Mouse (Mus musculus): Measurements from ENCODE around the gene Cisd2. TPM values are rescaled to one million over a fixed set of nuclear protein-coding genes. Genes with fewer than 3 reads are reported as not detected.

Gene Cisd2
- 74.1 and 77.0 TPM in 2 replicates for polyA plus RNA-seq (2015; fragmentation: Nextera tagmentation; extraction: Ambion mirVana)

- Histone ChIP-seq H3K4me2 (peak within 1 kb of the TSS; percentile 76), H3K4me1 (replicated peaks) (peaks cover 25% of the 10 kb centered on the region), H3K9ac (peak within 1 kb of the TSS; percentile 89), H3K4me3 (peak within 1 kb of the TSS; percentile 69), H3K27ac (peak within 1 kb of the TSS; percentile 98), H3K36me3 (0 out of 2 replicates have a peak, but pooled peaks cover 5% of the 10 kb centered on the region), H3K27me3 (no peaks in the 10 kb centered on the region), H3K9me3 (no peaks in the 10 kb centered on the region)
- ATAC-seq (ENCODE audit: low FRiP score): peak; percentile 33
- 5% methylated on average over 8 of the region's 8 CpGs for WGBS
These were observed at the start of gene Cisd2 for GRCm38 (mm10) chr3:135423608-135424212. Cisd2 (minus strand) TSS chr3:135423925.

GRCm38 (mm10) chr3:135470823-135471222 lies 47.1 kb upstream of the Cisd2 start:
- Histone ChIP-seq H3K9me3 (no peaks in the 10 kb centered on the region), H3K4me1 (replicated peaks) (no peaks in the 10 kb centered on the region)

GRCm38 (mm10) chr3:135469974-135470373 lies 46.2 kb upstream of the Cisd2 start:
- no peaks in the 10 kb centered on the region for H3K9me3 ChIP-seq
- H3K9ac ChIP-seq: no peak overlapping the region
- WGBS: 52% methylated on average over 4 of the region's 4 CpGs
- no peak overlapping the region for H3K27ac ChIP-seq
- no peak for ATAC-seq (ENCODE audit: low FRiP score)
- no peaks in the 10 kb centered on the region for H3K4me1 ChIP-seq (replicated peaks)
- no peaks in the 10 kb centered on the region for H3K27me3 ChIP-seq
- H3K4me3 ChIP-seq: no peak overlapping the region
- no peaks in the 10 kb centered on the region for H3K36me3 ChIP-seq
- H3K4me2 ChIP-seq: no peak overlapping the region

More at GRCm38 (mm10) chr3:135470823-135471222, 47.1 kb upstream of the Cisd2 start:
- H3K36me3 ChIP-seq: no peaks in the 10 kb centered on the region
- H3K4me2 ChIP-seq: no peak overlapping the region
- no peak for ATAC-seq (ENCODE audit: low FRiP score)
- H3K27me3 ChIP-seq: no peaks in the 10 kb centered on the region
- WGBS: 84% methylated on average over 1 of the region's 1 CpGs
- no peak overlapping the region for H3K9ac ChIP-seq
- no peak overlapping the region for H3K27ac ChIP-seq
- H3K4me3 ChIP-seq: no peak overlapping the region

DNA sequence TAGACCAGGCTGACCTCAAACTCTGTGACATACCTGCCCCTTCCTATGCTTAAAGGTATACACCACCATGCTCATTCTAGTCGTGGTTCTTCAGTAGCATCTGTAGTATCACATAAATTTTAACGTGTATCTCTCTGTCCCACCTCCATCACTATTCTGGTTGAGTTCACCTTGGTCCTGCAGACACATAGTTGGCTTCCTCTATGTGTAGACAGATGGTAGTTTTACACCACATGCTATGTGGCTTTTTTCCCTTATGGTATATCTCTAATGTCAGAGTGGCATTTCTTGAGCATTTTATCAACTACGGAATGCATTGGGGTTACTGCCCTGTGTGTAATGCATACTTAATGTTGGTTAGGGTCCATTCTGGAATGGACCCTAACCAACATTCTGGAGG lies 45.4 kb upstream of the Cisd2 start:
- Histone ChIP-seq H3K4me2 (no peak overlapping the region), H3K27me3 (no peaks in the 10 kb centered on the region), H3K9ac (no peak overlapping the region), H3K4me1 (replicated peaks) (no peaks in the 10 kb centered on the region), H3K27ac (no peak overlapping the region), H3K9me3 (no peaks in the 10 kb centered on the region), H3K4me3 (no peak overlapping the region), H3K36me3 (no peaks in the 10 kb centered on the region)
- WGBS: 65% methylated on average over 3 of the region's 3 CpGs
- ATAC-seq (ENCODE audit: low FRiP score): no peak

- ATAC-seq (ENCODE audit: low FRiP score): no peak
- H3K4me1 ChIP-seq (replicated peaks): no peaks in the 10 kb centered on the region
- no peak overlapping the region for H3K27ac ChIP-seq
- no peak overlapping the region for H3K4me2 ChIP-seq
- H3K4me3 ChIP-seq: no peak overlapping the region
- H3K9ac ChIP-seq: no peak overlapping the region
- H3K9me3 ChIP-seq: no peaks in the 10 kb centered on the region
- peaks cover 5% of the 10 kb centered on the region; the same call in 1 of the 2 replicates for H3K36me3 ChIP-seq
- no peaks in the 10 kb centered on the region for H3K27me3 ChIP-seq
- 91% methylated on average over 1 of the region's 1 CpGs for WGBS
These were observed 44.7 kb upstream of the Cisd2 start for GRCm38 (mm10) chr3:135468402-135468801.

DNA sequence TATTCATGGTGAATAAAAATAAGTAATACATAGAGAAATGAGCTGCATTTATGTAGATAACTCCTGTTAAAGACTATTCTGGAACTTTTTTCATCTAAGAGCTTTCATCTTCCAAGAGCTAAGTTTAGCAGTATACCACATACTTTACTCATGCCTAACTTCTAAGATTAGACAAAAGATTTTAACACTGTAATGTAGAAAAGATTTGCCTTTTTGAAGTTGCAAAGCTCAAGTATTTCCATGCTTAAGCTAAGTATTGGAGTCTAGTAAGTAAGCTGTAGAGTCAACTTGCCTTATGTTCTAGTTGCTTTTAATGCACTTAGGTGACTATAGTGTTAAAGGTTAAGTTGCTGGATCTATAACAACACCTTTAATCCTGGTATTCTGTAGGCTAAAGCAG lies 35.3 kb upstream of the Cisd2 start:
- Histone ChIP-seq H3K27me3 (no peaks in the 10 kb centered on the region), H3K4me1 (replicated peaks) (no peaks in the 10 kb centered on the region), H3K4me3 (no peak overlapping the region), H3K9ac (no peak overlapping the region), H3K9me3 (no peaks in the 10 kb centered on the region), H3K27ac (no peak overlapping the region), H3K36me3 (peaks cover 34% of the 10 kb centered on the region), H3K4me2 (no peak overlapping the region)
- no peak for ATAC-seq (ENCODE audit: low FRiP score)

DNA sequence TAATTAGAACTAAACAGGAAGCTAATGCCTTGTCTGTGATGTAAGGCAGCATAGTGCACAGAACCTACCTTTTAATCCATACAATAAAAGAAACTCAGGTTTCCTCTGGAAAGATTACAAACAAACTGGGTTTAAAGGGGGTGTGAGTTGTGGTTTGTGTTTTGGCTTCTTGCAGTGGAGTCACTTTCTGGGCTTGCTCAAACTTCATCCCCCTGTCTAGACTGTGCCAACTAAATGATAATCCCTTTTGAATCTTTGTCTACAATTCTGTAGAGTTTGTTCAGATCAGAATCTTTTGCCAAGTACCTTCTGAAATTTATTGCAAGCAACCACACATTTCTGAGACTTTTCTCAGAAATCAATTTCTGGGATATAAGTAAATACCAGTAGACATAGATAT lies 21.2 kb upstream of the Cisd2 start:
- Histone ChIP-seq H3K27me3 (no peaks in the 10 kb centered on the region), H3K4me3 (no peak overlapping the region), H3K4me1 (replicated peaks) (peaks cover 21% of the 10 kb centered on the region), H3K36me3 (no peaks in the 10 kb centered on the region; the same call in 1 of the 2 replicates), H3K27ac (no peak overlapping the region), H3K4me2 (no peak overlapping the region), H3K9me3 (no peaks in the 10 kb centered on the region), H3K9ac (no peak overlapping the region)
- ATAC-seq (ENCODE audit: low FRiP score): no peak

GRCm38 (mm10) chr3:135440621-135441020 lies 16.9 kb upstream of the Cisd2 start:
- no peak overlapping the region for H3K27ac ChIP-seq
- no peak for ATAC-seq (ENCODE audit: low FRiP score)
- peaks cover 31% of the 10 kb centered on the region for H3K4me1 ChIP-seq (replicated peaks)
- no peaks in the 10 kb centered on the region for H3K9me3 ChIP-seq
- no peaks in the 10 kb centered on the region; the same call in 1 of the 2 replicates for H3K36me3 ChIP-seq
- H3K27me3 ChIP-seq: no peaks in the 10 kb centered on the region
- 52% methylated on average over 10 of the region's 10 CpGs for WGBS
- H3K4me3 ChIP-seq: peak overlapping the region; percentile 92
- H3K9ac ChIP-seq: peak overlapping the region; percentile 94
- peak overlapping the region; percentile 98 for H3K4me2 ChIP-seq

GRCm38 (mm10) chr3:135440221-135440620 lies 16.5 kb upstream of the Cisd2 start:
- 32% methylated on average over 7 of the region's 7 CpGs for WGBS
- peak overlapping the region; percentile 44; the same call in 1 of the 2 replicates for H3K27ac ChIP-seq
- peak overlapping the region; percentile 98 for H3K4me2 ChIP-seq
- no peaks in the 10 kb centered on the region; the same call in 1 of the 2 replicates for H3K36me3 ChIP-seq
- H3K4me1 ChIP-seq (replicated peaks): peaks cover 31% of the 10 kb centered on the region
- no peaks in the 10 kb centered on the region for H3K9me3 ChIP-seq
- peak overlapping the region; percentile 94 for H3K9ac ChIP-seq
- ATAC-seq (ENCODE audit: low FRiP score): no peak
- peak overlapping the region; percentile 92 for H3K4me3 ChIP-seq
- H3K27me3 ChIP-seq: no peaks in the 10 kb centered on the region

- Histone ChIP-seq H3K4me3 (peak overlapping the region; percentile 92), H3K9ac (peak overlapping the region; percentile 94)
- WGBS: 5% methylated on average over 15 of the region's 15 CpGs
These were observed 15.9 kb upstream of the Cisd2 start for GRCm38 (mm10) chr3:135439651-135440050.

GRCm38 (mm10) chr3:135438913-135439531 lies 15.3 kb upstream of the Cisd2 start:
- Histone ChIP-seq H3K27me3 (no peaks in the 10 kb centered on the region), H3K9me3 (no peaks in the 10 kb centered on the region), H3K27ac (peak overlapping the region; percentile 100), H3K9ac (peak overlapping the region; percentile 94), H3K4me3 (peak overlapping the region; percentile 92), H3K36me3 (no peaks in the 10 kb centered on the region; the same call in 1 of the 2 replicates), H3K4me1 (replicated peaks) (peaks cover 31% of the 10 kb centered on the region), H3K4me2 (peak overlapping the region; percentile 98)
- ATAC-seq (ENCODE audit: low FRiP score): peak; percentile 62
- WGBS: under 1% methylated on average over 64 of the region's 76 CpGs

More at GRCm38 (mm10) chr3:135439651-135440050, 15.9 kb upstream of the Cisd2 start:
- no peaks in the 10 kb centered on the region for H3K27me3 ChIP-seq
- no peaks in the 10 kb centered on the region; the same call in 1 of the 2 replicates for H3K36me3 ChIP-seq
- peaks cover 31% of the 10 kb centered on the region for H3K4me1 ChIP-seq (replicated peaks)
- H3K27ac ChIP-seq: peak overlapping the region; percentile 100
- no peak for ATAC-seq (ENCODE audit: low FRiP score)
- no peaks in the 10 kb centered on the region for H3K9me3 ChIP-seq
- peak overlapping the region; percentile 98 for H3K4me2 ChIP-seq

DNA sequence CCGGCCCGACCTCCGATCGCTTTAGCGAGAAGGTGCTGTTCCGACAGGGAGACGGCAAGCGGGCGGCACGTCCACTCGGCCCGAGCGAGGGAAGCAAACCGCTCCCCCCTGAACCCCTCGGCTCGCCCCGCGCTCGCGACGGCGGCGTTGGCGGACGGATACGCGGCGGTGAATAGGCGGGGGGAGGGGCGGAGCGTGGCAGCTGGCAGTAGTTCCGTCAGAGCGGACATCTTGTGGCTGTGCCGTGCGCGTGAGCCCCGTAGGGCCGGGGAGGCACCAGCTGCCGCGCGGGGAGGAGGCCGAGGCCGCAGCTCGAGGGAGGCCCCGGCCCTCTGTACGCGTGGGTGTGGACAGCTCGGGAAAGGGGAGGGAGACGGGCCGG lies 14.8 kb upstream of the Cisd2 start:
- Histone ChIP-seq H3K4me1 (replicated peaks) (peaks cover 30% of the 10 kb centered on the region), H3K9me3 (no peaks in the 10 kb centered on the region), H3K4me2 (peak overlapping the region; percentile 98; the same call in 1 of the 2 replicates), H3K9ac (peak overlapping the region; percentile 94), H3K27ac (peak overlapping the region; percentile 100), H3K4me3 (peak overlapping the region; percentile 92), H3K36me3 (no peaks in the 10 kb centered on the region; the same call in 1 of the 2 replicates), H3K27me3 (no peaks in the 10 kb centered on the region)
- 2% methylated on average over 34 of the region's 50 CpGs for WGBS
- ATAC-seq (ENCODE audit: low FRiP score): peak; percentile 81

Data from hindbrain, embryonic 13.5 days (tissue).